Mouse (Mus musculus) CH12.LX (cell line): ENCODE results near the gene Agtpbp1. TPM values are rescaled to one million over a fixed set of nuclear protein-coding genes. Genes with fewer than 3 reads are reported as not detected.

Experiments used
- DNase-seq: peaks from one replicate; pipeline ENCODE4 v3.0.0-alpha.2; 2013; ENCODE audit errors: extremely low read depth
- H3K27ac ChIP-seq: 2 replicates; pipeline ENCODE4 v1.5.1; 2012; ENCODE audit warnings: low read depth, mild to moderate bottlenecking, control low read depth, moderate library complexity; ENCODE audit not compliant: insufficient read depth
- H3K27me3 ChIP-seq: replicated peaks from 2 replicates; pipeline ENCODE3; 2012; ENCODE audit warnings: inconsistent platforms
- H3K36me3 ChIP-seq, 2 experiments: replicated peaks in 1 of 2; 2 replicates each; pipeline versions ENCODE3 to v1.6.1; 2012; ENCODE audit warnings: inconsistent platforms in 1 of 2, low read length in 1 of 2, mild to moderate bottlenecking in 1 of 2, mixed read lengths in 1 of 2, moderate library complexity in 1 of 2; ENCODE audit not compliant: control insufficient read depth in 1 of 2, insufficient read depth in 1 of 2
- H3K4me1 ChIP-seq, 2 experiments: 2 replicates each; pipeline ENCODE4 v1.6.1; 2012; ENCODE audit warnings: inconsistent platforms in 1 of 2, moderate library complexity in 1 of 2; ENCODE audit not compliant: insufficient read depth in 2 of 2, control insufficient read depth in 1 of 2
- H3K4me2 ChIP-seq: 2 replicates; pipeline ENCODE4 v1.6.1; 2012; ENCODE audit warnings: low read depth, mild to moderate bottlenecking, control low read depth; ENCODE audit not compliant: poor library complexity, insufficient read depth, severe bottlenecking
- H3K4me3 ChIP-seq, 3 experiments: fragments of 150-350 bp in 1 of 3; sonication (generic) in 1 of 3; replicated peaks in 1 of 3; 2 replicates each; pipeline versions ENCODE3 to v1.5.1; 2011 to 2012; ENCODE audit warnings: low read depth in 2 of 3, low read length in 2 of 3, mild to moderate bottlenecking in 2 of 3, moderate library complexity in 2 of 3, control low read depth in 1 of 3, improper control_type of control experiment in 1 of 3, inconsistent platforms in 1 of 3, mixed read lengths in 1 of 3; ENCODE audit not compliant: poor library complexity in 1 of 3
- H3K79me2 ChIP-seq: replicated peaks from 2 replicates; pipeline ENCODE4 v1.6.1; 2012; ENCODE audit warnings: mild to moderate bottlenecking, moderate library complexity; ENCODE audit not compliant: control insufficient read depth, poor library complexity, insufficient read depth, severe bottlenecking; ENCODE audit errors: extremely low read depth
- H3K9ac ChIP-seq: 2 replicates; pipeline ENCODE4 v1.6.1; 2012; ENCODE audit warnings: low read depth, mild to moderate bottlenecking, control low read depth, moderate library complexity; ENCODE audit not compliant: insufficient read depth
- H3K9me3 ChIP-seq: replicated peaks from 2 replicates; pipeline ENCODE3; 2012; ENCODE audit warnings: low read length, inconsistent platforms, mixed read lengths
- BHLHE40 ChIP-seq: IDR thresholded peaks from 2 replicates; pipeline ENCODE4 v1.6.1; 2011; ENCODE audit warnings: mild to moderate bottlenecking, low read depth, low read length, improper control_type of control experiment
- CHD1 ChIP-seq: IDR thresholded peaks from 2 replicates; pipeline ENCODE4 v1.6.1; 2012; ENCODE audit warnings: low read depth, low read length, improper control_type of control experiment, inconsistent platforms
- CHD2 ChIP-seq: IDR thresholded peaks from 2 replicates; pipeline ENCODE4 v1.6.1; 2011; ENCODE audit warnings: low read length, improper control_type of control experiment
- CTCF ChIP-seq, 2 experiments: IDR thresholded peaks in 1 of 2; conservative IDR thresholded peaks in 1 of 2; 2 replicates each; pipeline ENCODE4 v1.5.1; 2011 to 2012; ENCODE audit warnings: low read depth in 2 of 2, low read length in 2 of 2, improper control_type of control experiment in 1 of 2, inconsistent platforms in 1 of 2, mild to moderate bottlenecking in 1 of 2, moderate library complexity in 1 of 2
- E2F4 ChIP-seq: IDR thresholded peaks from 2 replicates; pipeline ENCODE4 v1.6.1; 2011; ENCODE audit warnings: low read depth, low read length, improper control_type of control experiment; ENCODE audit not compliant: insufficient replicate concordance
- IRF4 ChIP-seq: IDR thresholded peaks from 2 replicates; pipeline ENCODE4 v1.6.1; 2014; ENCODE audit warnings: low read depth, mild to moderate bottlenecking, inconsistent platforms, low read length, improper control_type of control experiment
- JUND ChIP-seq: conservative IDR thresholded peaks from 2 replicates; pipeline ENCODE4 v1.6.1; 2011; ENCODE audit warnings: low read depth, low read length, improper control_type of control experiment
- KAT2A ChIP-seq: IDR thresholded peaks from 2 replicates; pipeline ENCODE4 v1.6.1; 2012; ENCODE audit warnings: low read length, improper control_type of control experiment, inconsistent platforms; ENCODE audit not compliant: insufficient replicate concordance
- MAFK ChIP-seq: IDR thresholded peaks from 2 replicates; pipeline ENCODE4 v1.6.1; 2011; ENCODE audit warnings: low read length, improper control_type of control experiment; ENCODE audit not compliant: insufficient replicate concordance
- MAX ChIP-seq: IDR thresholded peaks from 2 replicates; pipeline ENCODE4 v1.6.1; 2011; ENCODE audit warnings: low read length, improper control_type of control experiment
- MEF2A ChIP-seq: IDR thresholded peaks from 2 replicates; pipeline ENCODE4 v1.6.1; 2014; ENCODE audit warnings: low read depth, mild to moderate bottlenecking, inconsistent platforms, low read length, improper control_type of control experiment, borderline replicate concordance
- MYC ChIP-seq: IDR thresholded peaks from 2 replicates; pipeline ENCODE4 v1.6.1; 2011; ENCODE audit warnings: low read depth, mild to moderate bottlenecking, improper control_type of control experiment, low read length
- NELFE ChIP-seq: IDR thresholded peaks from 2 replicates; pipeline ENCODE4 v1.6.1; 2011; ENCODE audit warnings: low read depth, low read length, improper control_type of control experiment
- PAX5 ChIP-seq: IDR thresholded peaks from 2 replicates; pipeline ENCODE4 v1.6.1; 2012; ENCODE audit warnings: low read length, inconsistent platforms, mixed read lengths
- POLR2AphosphoS2 ChIP-seq: IDR thresholded peaks from 2 replicates; pipeline ENCODE4 v1.6.1; 2011; ENCODE audit warnings: low read depth, low read length, improper control_type of control experiment
- RAD21 ChIP-seq: IDR thresholded peaks from 2 replicates; pipeline ENCODE4 v1.6.1; 2011; ENCODE audit warnings: low read depth, mild to moderate bottlenecking, low read length, improper control_type of control experiment, moderate library complexity
- SIN3A ChIP-seq: IDR thresholded peaks from 2 replicates; pipeline ENCODE4 v1.6.1; 2012; ENCODE audit warnings: low read length, improper control_type of control experiment, inconsistent platforms
- SMC3 ChIP-seq: IDR thresholded peaks from 2 replicates; pipeline ENCODE4 v1.6.1; 2011; ENCODE audit warnings: low read depth, low read length, improper control_type of control experiment
- TBP ChIP-seq: conservative IDR thresholded peaks from 2 replicates; pipeline ENCODE4 v1.6.1; 2011; ENCODE audit warnings: low read depth, low read length, improper control_type of control experiment
- TCF12 ChIP-seq: IDR thresholded peaks from 2 replicates; pipeline ENCODE4 v1.6.1; 2014; ENCODE audit warnings: low read depth, mild to moderate bottlenecking, inconsistent platforms, low read length, improper control_type of control experiment
- UBTF ChIP-seq: IDR thresholded peaks from 2 replicates; pipeline ENCODE4 v1.6.1; 2012; ENCODE audit warnings: low read depth, mild to moderate bottlenecking, inconsistent platforms, low read length, improper control_type of control experiment, moderate library complexity
- USF2 ChIP-seq: conservative IDR thresholded peaks from 2 replicates; pipeline ENCODE4 v1.6.1; 2011; ENCODE audit warnings: low read depth, low read length, improper control_type of control experiment
- ZC3H11A ChIP-seq: IDR thresholded peaks from 2 replicates; pipeline ENCODE4 v1.6.1; 2012; ENCODE audit warnings: low read depth, mild to moderate bottlenecking, inconsistent platforms, low read length, improper control_type of control experiment
- ZKSCAN1 ChIP-seq: IDR thresholded peaks from 2 replicates; pipeline ENCODE4 v1.6.1; 2012; ENCODE audit warnings: low read depth, inconsistent platforms, low read length, improper control_type of control experiment, borderline replicate concordance
- ZMIZ1 ChIP-seq: IDR thresholded peaks from 2 replicates; pipeline ENCODE4 v1.6.1; 2012; ENCODE audit warnings: low read depth, mild to moderate bottlenecking, inconsistent platforms, low read length, improper control_type of control experiment
- dilution Hi-C: fragments of 300-500 bp; cut with MboI; formaldehyde crosslinking; loops from 2 replicates; pipeline ENCODE4 v1.14.3; 2020; ENCODE audit warnings: low sequenced_read_pairs; ENCODE audit not compliant: extremely low pct_unique_long_range_greater_than_20kb, extremely low pct_ligation_motif_present
- in situ Hi-C: fragments of 300-500 bp; cut with MboI; formaldehyde crosslinking; loops from 3 replicates; pipeline ENCODE4 v1.14.3; 2019; ENCODE audit warnings: low sequenced_read_pairs, low pct_ligation_motif_present, low pct_unique_long_range_greater_than_20kb, mixed read lengths
- polyA plus RNA-seq: library from polyadenylated mRNA; unstranded; fragments of >175 nt; gene quantifications from 2 replicates; pipeline ENCODE4 v1.2.1, GENCODE M21; 2012; ENCODE audit warnings: low read depth; ENCODE audit not compliant: insufficient read length
- total RNA-seq, 2 experiments: library from RNA; depleted of rRNA; stranded (reverse); fragments of 300-350 nt in 1 of 2; fragments of >200 nt in 1 of 2; gene quantifications; 2 replicates each; pipeline ENCODE4 v1.2.3; 2012 to 2014

The Agtpbp1 gene
- total and polyA plus RNA-seq, 3 experiments, result 15.7 to 21.5 (median 19.5) TPM

DNA sequence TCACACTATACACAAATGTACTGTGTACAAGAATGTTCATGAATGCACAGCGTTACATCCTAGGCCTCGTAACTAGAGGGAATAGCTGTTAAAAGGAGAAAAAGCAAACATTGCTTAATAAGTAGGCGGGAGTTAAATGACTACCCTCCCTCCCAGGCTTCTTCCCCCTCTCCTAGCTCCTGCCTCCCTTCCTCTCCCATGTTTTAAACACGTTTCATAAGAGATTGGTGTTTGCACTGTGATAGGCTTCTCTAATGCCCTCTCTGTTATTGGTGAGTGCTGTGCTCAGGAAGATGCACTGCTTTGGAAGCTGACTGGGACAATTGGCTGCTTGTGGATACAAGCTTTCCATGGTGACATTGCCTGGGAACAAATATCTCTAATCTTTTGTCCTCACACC, 30.5 kb upstream of the Agtpbp1 start:
- Histone ChIP-seq H3K79me2 (no peaks in the 10 kb centered on the region), H3K27ac (no peak overlapping the region), H3K27me3 (no peaks in the 10 kb centered on the region), H3K9ac (no peak overlapping the region), H3K4me3 (no peak overlapping the region), H3K9me3 (no peaks in the 10 kb centered on the region), H3K36me3 (peaks cover 42 to 79% of the 10 kb centered on the region in 2 experiments), H3K4me1 (peaks cover 3 to 7% of the 10 kb centered on the region in 2 experiments; a peak in 3 of 4 replicates), H3K4me2 (no peak overlapping the region)
- TF ChIP-seq TCF12, result no peak
- TF ChIP-seq CHD1, result no peak
- TF ChIP-seq PAX5, result no peak
- no peak for TF ChIP-seq IRF4
- TF ChIP-seq MAFK, result no peak
- no peak for TF ChIP-seq MYC
- no peak for TF ChIP-seq NELFE
- no peak for TF ChIP-seq MEF2A
- TF ChIP-seq BHLHE40, result no peak
- TF ChIP-seq UBTF, result no peak
- no peak for TF ChIP-seq ZC3H11A
- no peak for TF ChIP-seq SIN3A
- TF ChIP-seq KAT2A, result no peak
- no peak for TF ChIP-seq MAX
- TF ChIP-seq ZKSCAN1, result no peak
- no peak for TF ChIP-seq TBP
- dilution Hi-C loops, result no loop called here
- in situ Hi-C loops, result no loop called here
- no peak for DNase-seq

DNA sequence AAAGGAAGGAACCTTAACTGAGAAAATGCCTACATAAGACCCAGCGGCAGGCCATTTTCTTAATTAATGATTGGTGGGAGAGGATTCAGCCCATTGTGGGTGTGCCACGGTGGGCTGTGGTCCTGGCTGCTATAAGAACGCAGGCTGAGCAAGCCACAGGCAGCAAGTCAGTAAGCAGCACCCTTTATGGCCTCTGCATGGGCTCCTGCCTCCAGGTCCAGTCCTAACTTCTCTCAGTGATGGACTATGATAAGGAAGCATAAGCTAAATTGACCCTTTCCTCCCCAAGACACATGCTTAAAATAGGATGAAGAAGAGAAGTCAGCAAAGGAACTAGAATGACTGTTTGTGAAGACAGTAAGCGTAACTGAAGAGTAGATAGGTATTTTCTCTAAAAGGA, 30.1 kb upstream of the Agtpbp1 start:
- dilution Hi-C loops, result no loop called here

More for the DNA sequence above, 30.1 kb upstream of the Agtpbp1 start:
- TF ChIP-seq CHD1, result no peak
- TF ChIP-seq SMC3, result no peak
- no peak for TF ChIP-seq CHD2
- no peak for TF ChIP-seq POLR2AphosphoS2
- no peak for TF ChIP-seq USF2
- TF ChIP-seq CTCF (conservative IDR thresholded peaks at IDR 0.05 in 1 of 2, IDR thresholded peaks at IDR 0.05 in 1 of 2; ENCODE audit: low read depth in 2 of 2, low read length in 2 of 2), result no peak
- TF ChIP-seq JUND, result no peak
- TF ChIP-seq PAX5, result no peak
- TF ChIP-seq MYC, result no peak
- no peak for TF ChIP-seq ZC3H11A
- TF ChIP-seq IRF4, result no peak
- no peak for TF ChIP-seq ZMIZ1
- no peak for TF ChIP-seq E2F4
- TF ChIP-seq RAD21, result no peak
- TF ChIP-seq TCF12, result no peak
- H3K9me3 ChIP-seq, result no peaks in the 10 kb centered on the region
- H3K36me3 ChIP-seq, result peaks cover 39 to 80% of the 10 kb centered on the region in 2 experiments
- peaks cover 0 to 3% of the 10 kb centered on the region in 2 experiments; a peak in 1 of 4 replicates for H3K4me1 ChIP-seq
- no peak overlapping the region for H3K4me3 ChIP-seq
- in situ Hi-C loops, result no loop called here
- H3K27ac ChIP-seq, result no peak overlapping the region
- H3K27me3 ChIP-seq, result no peaks in the 10 kb centered on the region
- H3K9ac ChIP-seq, result no peak overlapping the region
- H3K4me2 ChIP-seq, result no peak overlapping the region
- no peak for DNase-seq
- H3K79me2 ChIP-seq, result no peaks in the 10 kb centered on the region
